Mouse (Mus musculus): ENCODE measurements around the gene Srebf2. TPM values are rescaled to one million over a fixed set of nuclear protein-coding genes. Genes with fewer than 3 reads are reported as not detected.

Srebf2 gene
- polyA plus RNA-seq, 1 experiment from 2014 or later = 53.2 TPM

GRCm38 (mm10) chr15:82138565-82138964 lies 8.4 kb upstream of the Srebf2 start:
- H3K36me3 ChIP-seq (ENCODE audit: control insufficient read depth, insufficient read depth) = no peaks in the 10 kb centered on the region
- H3K27ac ChIP-seq (ENCODE audit: low read length) = no peak overlapping the region
- no peaks in the 10 kb centered on the region for H3K27me3 ChIP-seq (ENCODE audit: control insufficient read depth, insufficient read depth, low read depth, low read length)
- H3K4me1 ChIP-seq (ENCODE audit: control insufficient read depth, low read depth, low read length) = no peaks in the 10 kb centered on the region
- H3K4me3 ChIP-seq (ENCODE audit: low read depth, low read length) = no peak overlapping the region
- H3K4me2 ChIP-seq (ENCODE audit: low read depth, low read length) = no peak overlapping the region
- no peaks in the 10 kb centered on the region for H3K9me3 ChIP-seq (replicated peaks; ENCODE audit: control insufficient read depth, low read length)
- no peak overlapping the region for H3K9ac ChIP-seq (ENCODE audit: low read depth, low read length)
- 0 out of 2 replicates have a peak, but pooled peaks have one; percentile 47 for ATAC-seq (ENCODE audit: low read depth)
- 41% methylated on average over 4 of the region's 4 CpGs for WGBS (ENCODE audit: insufficient replicate concordance)

GRCm38 (mm10) chr15:82139196-82139595 lies 7.8 kb upstream of the Srebf2 start:
- H3K9me3 ChIP-seq (replicated peaks; ENCODE audit: control insufficient read depth, low read length) = no peaks in the 10 kb centered on the region
- 84% methylated on average over 8 of the region's 8 CpGs for WGBS (ENCODE audit: insufficient replicate concordance)
- no peaks in the 10 kb centered on the region for H3K27me3 ChIP-seq (ENCODE audit: control insufficient read depth, insufficient read depth, low read depth, low read length)
- ATAC-seq (ENCODE audit: low read depth) = no peak
- no peak overlapping the region for H3K9ac ChIP-seq (ENCODE audit: low read depth, low read length)
- no peak overlapping the region for H3K27ac ChIP-seq (ENCODE audit: low read length)
- no peak overlapping the region for H3K4me2 ChIP-seq (ENCODE audit: low read depth, low read length)
- peaks cover 4% of the 10 kb centered on the region; the same call in 1 of the 2 replicates for H3K4me1 ChIP-seq (ENCODE audit: control insufficient read depth, low read depth, low read length)
- no peaks in the 10 kb centered on the region for H3K36me3 ChIP-seq (ENCODE audit: control insufficient read depth, insufficient read depth)
- H3K4me3 ChIP-seq (ENCODE audit: low read depth, low read length) = no peak overlapping the region

- WGBS (ENCODE audit: insufficient replicate concordance) = 88% methylated on average over 3 of the region's 3 CpGs
- H3K36me3 ChIP-seq (ENCODE audit: control insufficient read depth, insufficient read depth) = no peaks in the 10 kb centered on the region
- no peak overlapping the region for H3K4me2 ChIP-seq (ENCODE audit: low read depth, low read length)
- no peaks in the 10 kb centered on the region for H3K27me3 ChIP-seq (ENCODE audit: control insufficient read depth, insufficient read depth, low read depth, low read length)
- peaks cover 5% of the 10 kb centered on the region for H3K4me1 ChIP-seq (ENCODE audit: control insufficient read depth, low read depth, low read length)
- H3K4me3 ChIP-seq (ENCODE audit: low read depth, low read length) = no peak overlapping the region
- ATAC-seq (ENCODE audit: low read depth) = no peak
- no peak overlapping the region for H3K9ac ChIP-seq (ENCODE audit: low read depth, low read length)
- no peak overlapping the region for H3K27ac ChIP-seq (ENCODE audit: low read length)
- H3K9me3 ChIP-seq (replicated peaks; ENCODE audit: control insufficient read depth, low read length) = no peaks in the 10 kb centered on the region
Observed at GRCm38 (mm10) chr15:82140355-82140754, 6.6 kb upstream of the Srebf2 start.

- H3K4me3 ChIP-seq (ENCODE audit: low read depth, low read length) = no peak overlapping the region
- peaks cover 29% of the 10 kb centered on the region for H3K4me1 ChIP-seq (ENCODE audit: control insufficient read depth, low read depth, low read length)
- ATAC-seq (ENCODE audit: low read depth) = no peak
- no peak overlapping the region for H3K9ac ChIP-seq (ENCODE audit: low read depth, low read length)
- 78% methylated on average over 5 of the region's 5 CpGs for WGBS (ENCODE audit: insufficient replicate concordance)
- no peaks in the 10 kb centered on the region for H3K36me3 ChIP-seq (ENCODE audit: control insufficient read depth, insufficient read depth)
- no peak overlapping the region for H3K4me2 ChIP-seq (ENCODE audit: low read depth, low read length)
- H3K27me3 ChIP-seq (ENCODE audit: control insufficient read depth, insufficient read depth, low read depth, low read length) = no peaks in the 10 kb centered on the region
- H3K9me3 ChIP-seq (replicated peaks; ENCODE audit: control insufficient read depth, low read length) = no peaks in the 10 kb centered on the region
- peak overlapping the region; percentile 9 for H3K27ac ChIP-seq (ENCODE audit: low read length)
Observed at GRCm38 (mm10) chr15:82144157-82144556, 2.8 kb upstream of the Srebf2 start.

- H3K4me3 ChIP-seq (ENCODE audit: low read depth, low read length) = no peak overlapping the region
- 21% methylated on average over 2 of the region's 2 CpGs for WGBS (ENCODE audit: insufficient replicate concordance)
- no peaks in the 10 kb centered on the region for H3K27me3 ChIP-seq (ENCODE audit: control insufficient read depth, insufficient read depth, low read depth, low read length)
- no peaks in the 10 kb centered on the region for H3K36me3 ChIP-seq (ENCODE audit: control insufficient read depth, insufficient read depth)
- peaks cover 34% of the 10 kb centered on the region for H3K4me1 ChIP-seq (ENCODE audit: control insufficient read depth, low read depth, low read length)
- H3K9me3 ChIP-seq (replicated peaks; ENCODE audit: control insufficient read depth, low read length) = no peaks in the 10 kb centered on the region
- ATAC-seq (ENCODE audit: low read depth) = no peak
- H3K27ac ChIP-seq (ENCODE audit: low read length) = peak overlapping the region; percentile 90
- H3K4me2 ChIP-seq (ENCODE audit: low read depth, low read length) = no peak overlapping the region
- H3K9ac ChIP-seq (ENCODE audit: low read depth, low read length) = no peak overlapping the region
Observed at GRCm38 (mm10) chr15:82145408-82145807, 1.6 kb upstream of the Srebf2 start.

- peaks cover 36% of the 10 kb centered on the region for H3K4me1 ChIP-seq (ENCODE audit: control insufficient read depth, low read depth, low read length)
Observed at GRCm38 (mm10) chr15:82145851-82146769, 871 bp upstream of the Srebf2 start.

GRCm38 (mm10) chr15:82147611-82148111 lies 680 bp downstream of the Srebf2 start:
- Histone ChIP-seq H3K27ac (ENCODE audit: low read length) (peak overlapping the region; percentile 85), H3K4me3 (ENCODE audit: low read depth, low read length) (peak overlapping the region; percentile 86), H3K9me3 (replicated peaks; ENCODE audit: control insufficient read depth, low read length) (no peaks in the 10 kb centered on the region), H3K36me3 (ENCODE audit: control insufficient read depth, insufficient read depth) (no peaks in the 10 kb centered on the region), H3K27me3 (ENCODE audit: control insufficient read depth, insufficient read depth, low read depth, low read length) (no peaks in the 10 kb centered on the region), H3K4me2 (ENCODE audit: low read depth, low read length) (peak overlapping the region; percentile 93), H3K4me1 (ENCODE audit: control insufficient read depth, low read depth, low read length) (peaks cover 40% of the 10 kb centered on the region), H3K9ac (ENCODE audit: low read depth, low read length) (peak overlapping the region; percentile 92)
- WGBS (ENCODE audit: insufficient replicate concordance) = 0% methylated on average over 36 of the region's 50 CpGs
- ATAC-seq (ENCODE audit: low read depth) = no peak

More at GRCm38 (mm10) chr15:82145851-82146769, 871 bp upstream of the Srebf2 start:
- peak overlapping the region; percentile 86 for H3K4me3 ChIP-seq (ENCODE audit: low read depth, low read length)
- H3K27ac ChIP-seq (ENCODE audit: low read length) = peak overlapping the region; percentile 90
- H3K4me2 ChIP-seq (ENCODE audit: low read depth, low read length) = peak overlapping the region; percentile 78
- no peak for ATAC-seq (ENCODE audit: low read depth)
- no peaks in the 10 kb centered on the region for H3K36me3 ChIP-seq (ENCODE audit: control insufficient read depth, insufficient read depth)
- peak overlapping the region; percentile 68 for H3K9ac ChIP-seq (ENCODE audit: low read depth, low read length)
- WGBS (ENCODE audit: insufficient replicate concordance) = 12% methylated on average over 11 of the region's 11 CpGs
- no peaks in the 10 kb centered on the region for H3K9me3 ChIP-seq (replicated peaks; ENCODE audit: control insufficient read depth, low read length)
- no peaks in the 10 kb centered on the region for H3K27me3 ChIP-seq (ENCODE audit: control insufficient read depth, insufficient read depth, low read depth, low read length)

- peak overlapping the region; percentile 93 for H3K4me2 ChIP-seq (ENCODE audit: low read depth, low read length)
- H3K36me3 ChIP-seq (ENCODE audit: control insufficient read depth, insufficient read depth) = no peaks in the 10 kb centered on the region
- peak overlapping the region; percentile 92 for H3K9ac ChIP-seq (ENCODE audit: low read depth, low read length)
- H3K4me3 ChIP-seq (ENCODE audit: low read depth, low read length) = peak overlapping the region; percentile 86
- 23% methylated on average over 9 of the region's 9 CpGs for WGBS (ENCODE audit: insufficient replicate concordance)
- no peaks in the 10 kb centered on the region for H3K27me3 ChIP-seq (ENCODE audit: control insufficient read depth, insufficient read depth, low read depth, low read length)
- peaks cover 42% of the 10 kb centered on the region for H3K4me1 ChIP-seq (ENCODE audit: control insufficient read depth, low read depth, low read length)
- no peaks in the 10 kb centered on the region for H3K9me3 ChIP-seq (replicated peaks; ENCODE audit: control insufficient read depth, low read length)
- H3K27ac ChIP-seq (ENCODE audit: low read length) = peak overlapping the region; percentile 85
- ATAC-seq (ENCODE audit: low read depth) = no peak
Observed at GRCm38 (mm10) chr15:82148510-82148911, 1.5 kb downstream of the Srebf2 start.

GRCm38 (mm10) chr15:82150042-82150441 lies 3.1 kb downstream of the Srebf2 start:
- no peak for ATAC-seq (ENCODE audit: low read depth)
- no peaks in the 10 kb centered on the region for H3K36me3 ChIP-seq (ENCODE audit: control insufficient read depth, insufficient read depth)
- H3K9me3 ChIP-seq (replicated peaks; ENCODE audit: control insufficient read depth, low read length) = no peaks in the 10 kb centered on the region
- H3K9ac ChIP-seq (ENCODE audit: low read depth, low read length) = no peak overlapping the region
- peaks cover 39% of the 10 kb centered on the region for H3K4me1 ChIP-seq (ENCODE audit: control insufficient read depth, low read depth, low read length)
- no peak overlapping the region for H3K4me3 ChIP-seq (ENCODE audit: low read depth, low read length)
- no peak overlapping the region for H3K4me2 ChIP-seq (ENCODE audit: low read depth, low read length)
- H3K27me3 ChIP-seq (ENCODE audit: control insufficient read depth, insufficient read depth, low read depth, low read length) = no peaks in the 10 kb centered on the region
- no peak overlapping the region for H3K27ac ChIP-seq (ENCODE audit: low read length)

All from liver, embryonic 16.5 days (tissue).